Mouse (Mus musculus) CH12.LX (cell line): ENCODE results near the gene Armc6. TPM values are rescaled to one million over a fixed set of nuclear protein-coding genes. Genes with fewer than 3 reads are reported as not detected.

Experiments used
- DNase-seq: peaks from one replicate; pipeline ENCODE4 v3.0.0-alpha.2; 2013; ENCODE audit errors: extremely low read depth
- H3K27ac ChIP-seq: 2 replicates; pipeline ENCODE4 v1.5.1; 2012; ENCODE audit warnings: low read depth, mild to moderate bottlenecking, control low read depth, moderate library complexity; ENCODE audit not compliant: insufficient read depth
- H3K27me3 ChIP-seq: replicated peaks from 2 replicates; pipeline ENCODE3; 2012; ENCODE audit warnings: inconsistent platforms
- H3K36me3 ChIP-seq, 2 experiments: replicated peaks in 1 of 2; 2 replicates each; pipeline versions ENCODE3 to v1.6.1; 2012; ENCODE audit warnings: inconsistent platforms in 1 of 2, low read length in 1 of 2, mild to moderate bottlenecking in 1 of 2, mixed read lengths in 1 of 2, moderate library complexity in 1 of 2; ENCODE audit not compliant: control insufficient read depth in 1 of 2, insufficient read depth in 1 of 2
- H3K4me1 ChIP-seq, 2 experiments: 2 replicates each; pipeline ENCODE4 v1.6.1; 2012; ENCODE audit warnings: inconsistent platforms in 1 of 2, moderate library complexity in 1 of 2; ENCODE audit not compliant: insufficient read depth in 2 of 2, control insufficient read depth in 1 of 2
- H3K4me2 ChIP-seq: 2 replicates; pipeline ENCODE4 v1.6.1; 2012; ENCODE audit warnings: low read depth, mild to moderate bottlenecking, control low read depth; ENCODE audit not compliant: poor library complexity, insufficient read depth, severe bottlenecking
- H3K4me3 ChIP-seq, 3 experiments: fragments of 150-350 bp in 1 of 3; sonication (generic) in 1 of 3; replicated peaks in 1 of 3; 2 replicates each; pipeline versions ENCODE3 to v1.5.1; 2011 to 2012; ENCODE audit warnings: low read depth in 2 of 3, low read length in 2 of 3, mild to moderate bottlenecking in 2 of 3, moderate library complexity in 2 of 3, control low read depth in 1 of 3, improper control_type of control experiment in 1 of 3, inconsistent platforms in 1 of 3, mixed read lengths in 1 of 3; ENCODE audit not compliant: poor library complexity in 1 of 3
- H3K79me2 ChIP-seq: replicated peaks from 2 replicates; pipeline ENCODE4 v1.6.1; 2012; ENCODE audit warnings: mild to moderate bottlenecking, moderate library complexity; ENCODE audit not compliant: control insufficient read depth, poor library complexity, insufficient read depth, severe bottlenecking; ENCODE audit errors: extremely low read depth
- H3K9ac ChIP-seq: 2 replicates; pipeline ENCODE4 v1.6.1; 2012; ENCODE audit warnings: low read depth, mild to moderate bottlenecking, control low read depth, moderate library complexity; ENCODE audit not compliant: insufficient read depth
- H3K9me3 ChIP-seq: replicated peaks from 2 replicates; pipeline ENCODE3; 2012; ENCODE audit warnings: low read length, inconsistent platforms, mixed read lengths
- BHLHE40 ChIP-seq: IDR thresholded peaks from 2 replicates; pipeline ENCODE4 v1.6.1; 2011; ENCODE audit warnings: mild to moderate bottlenecking, low read depth, low read length, improper control_type of control experiment
- CHD1 ChIP-seq: IDR thresholded peaks from 2 replicates; pipeline ENCODE4 v1.6.1; 2012; ENCODE audit warnings: low read depth, low read length, improper control_type of control experiment, inconsistent platforms
- CHD2 ChIP-seq: IDR thresholded peaks from 2 replicates; pipeline ENCODE4 v1.6.1; 2011; ENCODE audit warnings: low read length, improper control_type of control experiment
- CTCF ChIP-seq, 2 experiments: IDR thresholded peaks in 1 of 2; conservative IDR thresholded peaks in 1 of 2; 2 replicates each; pipeline ENCODE4 v1.5.1; 2011 to 2012; ENCODE audit warnings: low read depth in 2 of 2, low read length in 2 of 2, improper control_type of control experiment in 1 of 2, inconsistent platforms in 1 of 2, mild to moderate bottlenecking in 1 of 2, moderate library complexity in 1 of 2
- E2F4 ChIP-seq: IDR thresholded peaks from 2 replicates; pipeline ENCODE4 v1.6.1; 2011; ENCODE audit warnings: low read depth, low read length, improper control_type of control experiment; ENCODE audit not compliant: insufficient replicate concordance
- ELF1 ChIP-seq: IDR thresholded peaks from 2 replicates; pipeline ENCODE4 v1.6.1; 2014; ENCODE audit warnings: low read depth, mild to moderate bottlenecking, inconsistent platforms, low read length, improper control_type of control experiment
- EP300 ChIP-seq: IDR thresholded peaks from 2 replicates; pipeline ENCODE4 v1.6.1; 2011; ENCODE audit warnings: low read length, improper control_type of control experiment
- ETS1 ChIP-seq: conservative IDR thresholded peaks from 2 replicates; pipeline ENCODE4 v1.6.1; 2012; ENCODE audit warnings: low read depth, mild to moderate bottlenecking, inconsistent platforms, low read length, improper control_type of control experiment, moderate library complexity
- GABPA ChIP-seq: IDR thresholded peaks from 2 replicates; pipeline ENCODE4 v1.6.1; 2012; ENCODE audit warnings: low read depth, low read length, improper control_type of control experiment, inconsistent platforms; ENCODE audit not compliant: insufficient replicate concordance
- HCFC1 ChIP-seq: IDR thresholded peaks from 2 replicates; pipeline ENCODE4 v1.6.1; 2012; ENCODE audit warnings: low read depth, mild to moderate bottlenecking, inconsistent platforms, low read length, improper control_type of control experiment
- IRF4 ChIP-seq: IDR thresholded peaks from 2 replicates; pipeline ENCODE4 v1.6.1; 2014; ENCODE audit warnings: low read depth, mild to moderate bottlenecking, inconsistent platforms, low read length, improper control_type of control experiment
- JUN ChIP-seq: IDR thresholded peaks from 2 replicates; pipeline ENCODE4 v1.6.1; 2011; ENCODE audit warnings: low read depth, mild to moderate bottlenecking, low read length, improper control_type of control experiment, moderate library complexity; ENCODE audit not compliant: insufficient read depth
- JUND ChIP-seq: conservative IDR thresholded peaks from 2 replicates; pipeline ENCODE4 v1.6.1; 2011; ENCODE audit warnings: low read depth, low read length, improper control_type of control experiment
- KAT2A ChIP-seq: IDR thresholded peaks from 2 replicates; pipeline ENCODE4 v1.6.1; 2012; ENCODE audit warnings: low read length, improper control_type of control experiment, inconsistent platforms; ENCODE audit not compliant: insufficient replicate concordance
- MAFK ChIP-seq: IDR thresholded peaks from 2 replicates; pipeline ENCODE4 v1.6.1; 2011; ENCODE audit warnings: low read length, improper control_type of control experiment; ENCODE audit not compliant: insufficient replicate concordance
- MAX ChIP-seq: IDR thresholded peaks from 2 replicates; pipeline ENCODE4 v1.6.1; 2011; ENCODE audit warnings: low read length, improper control_type of control experiment
- MAZ ChIP-seq: IDR thresholded peaks from 2 replicates; pipeline ENCODE4 v1.6.1; 2012; ENCODE audit warnings: low read depth, mild to moderate bottlenecking, inconsistent platforms, low read length, improper control_type of control experiment, moderate library complexity
- MEF2A ChIP-seq: IDR thresholded peaks from 2 replicates; pipeline ENCODE4 v1.6.1; 2014; ENCODE audit warnings: low read depth, mild to moderate bottlenecking, inconsistent platforms, low read length, improper control_type of control experiment, borderline replicate concordance
- MXI1 ChIP-seq: IDR thresholded peaks from 2 replicates; pipeline ENCODE4 v1.6.1; 2011; ENCODE audit warnings: mild to moderate bottlenecking, low read depth, low read length, improper control_type of control experiment
- MYC ChIP-seq: IDR thresholded peaks from 2 replicates; pipeline ENCODE4 v1.6.1; 2011; ENCODE audit warnings: low read depth, mild to moderate bottlenecking, improper control_type of control experiment, low read length
- NELFE ChIP-seq: IDR thresholded peaks from 2 replicates; pipeline ENCODE4 v1.6.1; 2011; ENCODE audit warnings: low read depth, low read length, improper control_type of control experiment
- NRF1 ChIP-seq: IDR thresholded peaks from 2 replicates; pipeline ENCODE4 v1.6.1; 2014; ENCODE audit warnings: low read depth, mild to moderate bottlenecking, inconsistent platforms, low read length, improper control_type of control experiment, moderate library complexity
- PAX5 ChIP-seq: IDR thresholded peaks from 2 replicates; pipeline ENCODE4 v1.6.1; 2012; ENCODE audit warnings: low read length, inconsistent platforms, mixed read lengths
- POLR2A ChIP-seq: IDR thresholded peaks from 2 replicates; pipeline ENCODE4 v1.6.1; 2011; ENCODE audit warnings: low read depth, mild to moderate bottlenecking, improper control_type of control experiment, low read length
- POLR2AphosphoS2 ChIP-seq: IDR thresholded peaks from 2 replicates; pipeline ENCODE4 v1.6.1; 2011; ENCODE audit warnings: low read depth, low read length, improper control_type of control experiment
- RAD21 ChIP-seq: IDR thresholded peaks from 2 replicates; pipeline ENCODE4 v1.6.1; 2011; ENCODE audit warnings: low read depth, mild to moderate bottlenecking, low read length, improper control_type of control experiment, moderate library complexity
- SIN3A ChIP-seq: IDR thresholded peaks from 2 replicates; pipeline ENCODE4 v1.6.1; 2012; ENCODE audit warnings: low read length, improper control_type of control experiment, inconsistent platforms
- SMC3 ChIP-seq: IDR thresholded peaks from 2 replicates; pipeline ENCODE4 v1.6.1; 2011; ENCODE audit warnings: low read depth, low read length, improper control_type of control experiment
- TBP ChIP-seq: conservative IDR thresholded peaks from 2 replicates; pipeline ENCODE4 v1.6.1; 2011; ENCODE audit warnings: low read depth, low read length, improper control_type of control experiment
- TCF12 ChIP-seq: IDR thresholded peaks from 2 replicates; pipeline ENCODE4 v1.6.1; 2014; ENCODE audit warnings: low read depth, mild to moderate bottlenecking, inconsistent platforms, low read length, improper control_type of control experiment
- UBTF ChIP-seq: IDR thresholded peaks from 2 replicates; pipeline ENCODE4 v1.6.1; 2012; ENCODE audit warnings: low read depth, mild to moderate bottlenecking, inconsistent platforms, low read length, improper control_type of control experiment, moderate library complexity
- USF1 ChIP-seq: IDR thresholded peaks from 2 replicates; pipeline ENCODE4 v1.6.1; 2014; ENCODE audit warnings: low read depth, mild to moderate bottlenecking, inconsistent platforms, low read length, improper control_type of control experiment
- USF2 ChIP-seq: conservative IDR thresholded peaks from 2 replicates; pipeline ENCODE4 v1.6.1; 2011; ENCODE audit warnings: low read depth, low read length, improper control_type of control experiment
- ZKSCAN1 ChIP-seq: IDR thresholded peaks from 2 replicates; pipeline ENCODE4 v1.6.1; 2012; ENCODE audit warnings: low read depth, inconsistent platforms, low read length, improper control_type of control experiment, borderline replicate concordance
- ZMIZ1 ChIP-seq: IDR thresholded peaks from 2 replicates; pipeline ENCODE4 v1.6.1; 2012; ENCODE audit warnings: low read depth, mild to moderate bottlenecking, inconsistent platforms, low read length, improper control_type of control experiment
- ZNF384 ChIP-seq: IDR thresholded peaks from 2 replicates; pipeline ENCODE4 v1.6.1; 2012; ENCODE audit warnings: low read depth, low read length, improper control_type of control experiment, inconsistent platforms
- dilution Hi-C: fragments of 300-500 bp; cut with MboI; formaldehyde crosslinking; loops from 2 replicates; pipeline ENCODE4 v1.14.3; 2020; ENCODE audit warnings: low sequenced_read_pairs; ENCODE audit not compliant: extremely low pct_unique_long_range_greater_than_20kb, extremely low pct_ligation_motif_present
- in situ Hi-C: fragments of 300-500 bp; cut with MboI; formaldehyde crosslinking; loops from 3 replicates; pipeline ENCODE4 v1.14.3; 2019; ENCODE audit warnings: low sequenced_read_pairs, low pct_ligation_motif_present, low pct_unique_long_range_greater_than_20kb, mixed read lengths
- polyA plus RNA-seq: library from polyadenylated mRNA; unstranded; fragments of >175 nt; gene quantifications from 2 replicates; pipeline ENCODE4 v1.2.1, GENCODE M21; 2012; ENCODE audit warnings: low read depth; ENCODE audit not compliant: insufficient read length
- total RNA-seq, 2 experiments: library from RNA; depleted of rRNA; stranded (reverse); fragments of 300-350 nt in 1 of 2; fragments of >200 nt in 1 of 2; gene quantifications; 2 replicates each; pipeline ENCODE4 v1.2.3; 2012 to 2014

Gene Armc6
- total and polyA plus RNA-seq, 3 experiments, result 20.0 to 31.1 (median 23.7) TPM

DNA sequence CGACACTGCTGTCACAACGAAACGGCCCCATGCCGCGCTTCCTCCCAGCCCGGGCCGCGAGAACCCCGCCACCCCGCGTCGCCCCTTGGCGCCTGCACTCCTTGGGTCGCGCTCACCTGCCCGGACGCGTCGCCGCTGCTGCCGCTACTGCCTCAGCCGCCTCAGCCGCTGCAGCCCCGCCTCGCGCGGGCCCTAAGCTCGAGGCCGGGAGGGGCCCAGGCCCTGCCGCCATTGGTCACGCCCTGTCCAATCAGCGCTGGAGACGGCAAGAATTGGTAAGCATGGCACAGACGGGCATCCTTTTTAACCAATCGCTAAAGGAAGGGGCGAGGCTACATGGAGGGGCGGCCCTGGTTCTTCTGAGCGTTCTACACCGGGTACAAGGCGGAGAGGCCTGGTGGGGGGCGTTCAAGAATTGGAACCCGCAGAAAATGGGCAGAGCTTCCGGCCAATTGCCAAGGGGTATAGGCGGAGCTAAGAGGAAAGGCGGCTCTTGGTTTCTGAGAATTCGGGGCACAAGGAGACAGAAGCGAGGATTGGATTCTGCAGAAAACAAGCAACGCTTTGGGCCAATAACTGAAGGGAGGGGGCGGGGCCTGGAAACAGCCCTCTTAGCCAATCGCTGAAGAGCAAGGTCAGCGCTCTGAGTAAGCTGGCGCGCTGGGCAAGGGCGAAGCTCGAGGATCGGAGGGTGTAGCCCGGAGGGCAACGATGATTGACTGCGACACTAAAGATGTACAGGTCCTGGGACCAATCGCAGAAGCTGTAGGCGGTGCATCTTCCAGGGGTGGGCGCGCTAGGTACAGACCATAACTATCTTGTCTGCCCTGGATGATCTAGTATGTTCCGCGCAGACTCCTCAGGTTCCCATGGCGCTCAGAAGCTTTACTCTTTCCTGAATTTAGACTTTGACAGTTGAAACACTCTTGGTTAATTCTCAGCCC, 21.9 kb downstream of the Armc6 start, which contains the start of gene Slc25a42:
Gene Slc25a42 (minus strand): TSS at position 194 of the 944 bp plus-strand sequence.
- H3K4me3 ChIP-seq, result peak within 1 kb of the TSS; percentile 67 to 87 (median 72)
- no peaks in the 10 kb centered on the region for H3K27me3 ChIP-seq
- no peaks in the 10 kb centered on the region for H3K79me2 ChIP-seq
- peak within 1 kb of the TSS; percentile 61 for H3K27ac ChIP-seq
- no peaks in the 10 kb centered on the region for H3K9me3 ChIP-seq
- in situ Hi-C loops (loop anchor here (5.0 kb wide), 1 partner anchor 40 kb away; the partner anchor contains the start of gene Tmem161a), dilution Hi-C loops (no loop called here)
- H3K4me2 ChIP-seq, result peak within 1 kb of the TSS; percentile 82
- H3K4me1 ChIP-seq, result peaks cover 18 to 49% of the 10 kb centered on the region in 2 experiments
- no peaks in the 10 kb centered on the region for H3K36me3 ChIP-seq
- H3K9ac ChIP-seq, result peak within 1 kb of the TSS; percentile 75
- peak; percentile 99 for DNase-seq
- no peak for TF ChIP-seq CHD1
- TF ChIP-seq USF1, result no peak
- 0 out of 2 replicates have a peak, but pooled peaks have one; percentile 20 for TF ChIP-seq MAFK
- TF ChIP-seq HCFC1, result no peak; the same call in none of the 2 replicates
- 0 out of 2 replicates have a peak, but pooled peaks have one; percentile 13 for TF ChIP-seq ETS1
- no peak; the same call in none of the 2 replicates for TF ChIP-seq RAD21
- 0 out of 2 replicates have a peak, but pooled peaks have one; percentile 21 for TF ChIP-seq BHLHE40
- peak; percentile 82; the same call in 1 of the 2 replicates for TF ChIP-seq MAX
- TF ChIP-seq CHD2, result peak; percentile 94
- peak; percentile 82 for TF ChIP-seq SIN3A
- 0 out of 2 replicates have a peak, but pooled peaks have one; percentile 45 for TF ChIP-seq ELF1
- peak; percentile 70 for TF ChIP-seq NRF1
- peak; percentile 73 for TF ChIP-seq NELFE
- TF ChIP-seq CTCF (conservative IDR thresholded peaks at IDR 0.05 in 1 of 2, IDR thresholded peaks at IDR 0.05 in 1 of 2; ENCODE audit: low read depth in 2 of 2, low read length in 2 of 2), result no peak
- no peak for TF ChIP-seq USF2
- TF ChIP-seq MXI1, result peak; percentile 68; the same call in 1 of the 2 replicates
- peak; percentile 54; the same call in 1 of the 2 replicates for TF ChIP-seq ZMIZ1
- no peak for TF ChIP-seq JUND
- TF ChIP-seq POLR2AphosphoS2, result no peak
- TF ChIP-seq IRF4, result peak; percentile 28; the same call in 1 of the 2 replicates
- peak; percentile 80 for TF ChIP-seq TCF12
- TF ChIP-seq MYC, result peak; percentile 18; the same call in 1 of the 2 replicates
- no peak for TF ChIP-seq MEF2A
- TF ChIP-seq JUN, result no peak; the same call in 1 of the 2 replicates
- TF ChIP-seq SMC3, result no peak
- no peak for TF ChIP-seq PAX5
- peak; percentile 71 for TF ChIP-seq POLR2A
- TF ChIP-seq TBP, result peak; percentile 75; the same call in 1 of the 2 replicates
- peak; percentile 36; the same call in 1 of the 2 replicates for TF ChIP-seq KAT2A
- TF ChIP-seq ZKSCAN1, result no peak
- TF ChIP-seq GABPA, result no peak
- TF ChIP-seq UBTF, result peak; percentile 85; the same call in 1 of the 2 replicates
- TF ChIP-seq E2F4, result 0 out of 2 replicates have a peak, but pooled peaks have one; percentile 70
- peak; percentile 90; the same call in 1 of the 2 replicates for TF ChIP-seq MAZ
- TF ChIP-seq EP300, result no peak
- TF ChIP-seq ZNF384, result no peak
